Mouse (Mus musculus): Measurements from ENCODE around the gene Far2. TPM values are rescaled to one million over a fixed set of nuclear protein-coding genes. Genes with fewer than 3 reads are reported as not detected.

Far2 gene
- polyA plus RNA-seq, 1 experiment from 2014 or later, result 1.4 TPM

DNA sequence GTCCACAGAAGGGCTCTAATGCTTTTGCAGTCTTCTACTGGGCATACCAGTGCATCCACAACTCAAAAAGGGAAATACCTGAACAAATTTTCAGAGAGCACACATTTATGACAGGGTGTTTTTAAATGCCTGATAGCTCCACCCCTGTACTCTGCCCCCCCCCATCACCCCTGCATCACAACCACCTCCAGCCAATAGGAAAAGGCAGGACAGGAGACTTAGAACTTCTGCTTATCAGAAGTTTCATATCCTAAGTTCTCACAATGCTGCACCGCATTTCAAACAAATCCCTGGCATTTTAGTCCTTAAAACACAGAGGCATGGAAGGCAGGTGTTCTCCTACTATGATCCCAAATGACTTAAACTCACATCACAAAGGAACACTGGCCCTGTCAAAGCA is 55.4 kb downstream of the Far2 start:
- Histone ChIP-seq H3K4me3 (ENCODE audit: control insufficient read depth in 1 of 2, insufficient read depth in 1 of 2, low read depth in 1 of 2, low read length in 2 of 2) (no peak overlapping the region), H3K4me2 (ENCODE audit: low read length) (no peak overlapping the region), H3K36me3 (ENCODE audit: control insufficient read depth, insufficient read depth, low read length) (no peaks in the 10 kb centered on the region), H3K4me1 (ENCODE audit: control insufficient read depth in 2 of 2, insufficient read depth in 2 of 2, low read length in 2 of 2) (no peaks in the 10 kb centered on the region), H3K27me3 (ENCODE audit: control insufficient read depth, insufficient read depth, low read length) (no peaks in the 10 kb centered on the region), H3K9ac (ENCODE audit: low read length) (no peak overlapping the region), H3K9me3 (ENCODE audit: control insufficient read depth, low read length) (no peaks in the 10 kb centered on the region), H3K27ac (replicated peaks in 1 of 2; ENCODE audit: control insufficient read depth in 1 of 2, insufficient read depth in 1 of 2, low read depth in 2 of 2, low read length in 2 of 2) (no peak overlapping the region)
- ATAC-seq (ENCODE audit: insufficient number of reproducible peaks, insufficient read depth, low FRiP score, low read depth), result no peak
- 69% methylated on average over 1 of the region's 1 CpGs for WGBS

- 31% methylated on average over 9 of the region's 9 CpGs for WGBS
- Histone ChIP-seq H3K4me3 (ENCODE audit: control insufficient read depth in 1 of 2, insufficient read depth in 1 of 2, low read depth in 1 of 2, low read length in 2 of 2) (no peak overlapping the region), H3K4me1 (ENCODE audit: control insufficient read depth in 2 of 2, insufficient read depth in 2 of 2, low read length in 2 of 2) (no peaks in the 10 kb centered on the region)
Measured at GRCm38 (mm10) chr6:148104212-148104611, 57.2 kb downstream of the Far2 start.

GRCm38 (mm10) chr6:148105722-148106268 is 58.7 kb downstream of the Far2 start:
- Histone ChIP-seq H3K9ac (ENCODE audit: low read length) (no peak overlapping the region), H3K36me3 (ENCODE audit: control insufficient read depth, insufficient read depth, low read length) (no peaks in the 10 kb centered on the region), H3K4me2 (ENCODE audit: low read length) (no peak overlapping the region), H3K27me3 (ENCODE audit: control insufficient read depth, insufficient read depth, low read length) (no peaks in the 10 kb centered on the region), H3K27ac (replicated peaks in 1 of 2; ENCODE audit: control insufficient read depth in 1 of 2, insufficient read depth in 1 of 2, low read depth in 2 of 2, low read length in 2 of 2) (no peak overlapping the region), H3K4me1 (ENCODE audit: control insufficient read depth in 2 of 2, insufficient read depth in 2 of 2, low read length in 2 of 2) (no peaks in the 10 kb centered on the region), H3K9me3 (ENCODE audit: control insufficient read depth, low read length) (no peaks in the 10 kb centered on the region), H3K4me3 (ENCODE audit: control insufficient read depth in 1 of 2, insufficient read depth in 1 of 2, low read depth in 1 of 2, low read length in 2 of 2) (no peak overlapping the region)
- ATAC-seq (ENCODE audit: insufficient number of reproducible peaks, insufficient read depth, low FRiP score, low read depth), result no peak
- WGBS, result 65% methylated on average over 9 of the region's 9 CpGs

More at GRCm38 (mm10) chr6:148104212-148104611, 57.2 kb downstream of the Far2 start:
- H3K36me3 ChIP-seq (ENCODE audit: control insufficient read depth, insufficient read depth, low read length), result no peaks in the 10 kb centered on the region
- no peak for ATAC-seq (ENCODE audit: insufficient number of reproducible peaks, insufficient read depth, low FRiP score, low read depth)
- no peak overlapping the region for H3K9ac ChIP-seq (ENCODE audit: low read length)
- no peak overlapping the region for H3K27ac ChIP-seq (replicated peaks in 1 of 2; ENCODE audit: control insufficient read depth in 1 of 2, insufficient read depth in 1 of 2, low read depth in 2 of 2, low read length in 2 of 2)
- no peaks in the 10 kb centered on the region for H3K9me3 ChIP-seq (ENCODE audit: control insufficient read depth, low read length)
- H3K27me3 ChIP-seq (ENCODE audit: control insufficient read depth, insufficient read depth, low read length), result no peaks in the 10 kb centered on the region
- no peak overlapping the region for H3K4me2 ChIP-seq (ENCODE audit: low read length)

DNA sequence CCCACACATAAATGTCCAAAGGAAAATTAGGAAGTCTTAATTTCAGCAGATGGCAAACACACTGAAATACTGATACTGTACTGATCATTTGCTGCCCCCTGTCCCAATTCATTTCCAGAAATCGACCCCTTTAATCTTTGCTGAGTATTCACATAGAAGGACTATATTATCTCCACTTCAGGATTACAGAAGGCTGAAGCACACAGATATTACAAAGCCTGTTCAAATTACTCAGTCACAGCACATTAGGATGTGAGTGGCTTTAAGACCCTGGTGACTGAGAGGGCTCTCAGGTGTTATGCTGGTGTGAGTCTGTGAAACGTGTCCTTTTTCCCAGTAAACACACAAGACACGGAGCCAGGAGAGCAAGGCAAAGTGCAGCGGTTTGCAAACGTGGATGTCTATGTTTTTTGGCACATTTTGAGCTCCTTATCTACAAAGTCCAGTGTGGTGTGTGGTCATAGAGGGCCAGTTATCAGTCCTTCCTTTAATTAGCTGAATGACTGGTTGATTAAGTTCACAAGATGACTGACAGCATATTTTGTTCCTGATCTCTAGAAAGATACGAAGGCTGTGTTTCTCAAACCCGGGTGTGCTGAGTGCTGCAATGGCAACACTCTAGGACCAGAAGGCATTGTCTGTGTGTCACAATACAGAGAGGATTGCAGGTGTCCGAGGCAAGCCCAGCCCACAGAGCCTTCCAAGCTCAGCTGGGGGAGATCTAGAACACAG is 61.8 kb downstream of the Far2 start:
- no peak for ATAC-seq (ENCODE audit: insufficient number of reproducible peaks, insufficient read depth, low FRiP score, low read depth)
- Histone ChIP-seq H3K4me2 (ENCODE audit: low read length) (no peak overlapping the region), H3K4me1 (ENCODE audit: control insufficient read depth in 2 of 2, insufficient read depth in 2 of 2, low read length in 2 of 2) (no peaks in the 10 kb centered on the region), H3K27ac (replicated peaks in 1 of 2; ENCODE audit: control insufficient read depth in 1 of 2, insufficient read depth in 1 of 2, low read depth in 2 of 2, low read length in 2 of 2) (no peak overlapping the region), H3K36me3 (ENCODE audit: control insufficient read depth, insufficient read depth, low read length) (no peaks in the 10 kb centered on the region), H3K4me3 (ENCODE audit: control insufficient read depth in 1 of 2, insufficient read depth in 1 of 2, low read depth in 1 of 2, low read length in 2 of 2) (no peak overlapping the region), H3K27me3 (ENCODE audit: control insufficient read depth, insufficient read depth, low read length) (no peaks in the 10 kb centered on the region), H3K9me3 (ENCODE audit: control insufficient read depth, low read length) (no peaks in the 10 kb centered on the region), H3K9ac (ENCODE audit: low read length) (no peak overlapping the region)
- 40% methylated on average over 8 of the region's 8 CpGs for WGBS

- Histone ChIP-seq H3K4me3 (ENCODE audit: control insufficient read depth in 1 of 2, insufficient read depth in 1 of 2, low read depth in 1 of 2, low read length in 2 of 2) (no peak overlapping the region), H3K27me3 (ENCODE audit: control insufficient read depth, insufficient read depth, low read length) (no peaks in the 10 kb centered on the region), H3K4me2 (ENCODE audit: low read length) (no peak overlapping the region), H3K36me3 (ENCODE audit: control insufficient read depth, insufficient read depth, low read length) (no peaks in the 10 kb centered on the region), H3K9me3 (ENCODE audit: control insufficient read depth, low read length) (no peaks in the 10 kb centered on the region), H3K4me1 (ENCODE audit: control insufficient read depth in 2 of 2, insufficient read depth in 2 of 2, low read length in 2 of 2) (no peaks in the 10 kb centered on the region), H3K27ac (replicated peaks in 1 of 2; ENCODE audit: control insufficient read depth in 1 of 2, insufficient read depth in 1 of 2, low read depth in 2 of 2, low read length in 2 of 2) (no peak overlapping the region), H3K9ac (ENCODE audit: low read length) (no peak overlapping the region)
- WGBS, result 85% methylated on average over 2 of the region's 2 CpGs
- ATAC-seq (ENCODE audit: insufficient number of reproducible peaks, insufficient read depth, low FRiP score, low read depth), result no peak
Measured at GRCm38 (mm10) chr6:148110996-148111633, 64.1 kb downstream of the Far2 start.

DNA sequence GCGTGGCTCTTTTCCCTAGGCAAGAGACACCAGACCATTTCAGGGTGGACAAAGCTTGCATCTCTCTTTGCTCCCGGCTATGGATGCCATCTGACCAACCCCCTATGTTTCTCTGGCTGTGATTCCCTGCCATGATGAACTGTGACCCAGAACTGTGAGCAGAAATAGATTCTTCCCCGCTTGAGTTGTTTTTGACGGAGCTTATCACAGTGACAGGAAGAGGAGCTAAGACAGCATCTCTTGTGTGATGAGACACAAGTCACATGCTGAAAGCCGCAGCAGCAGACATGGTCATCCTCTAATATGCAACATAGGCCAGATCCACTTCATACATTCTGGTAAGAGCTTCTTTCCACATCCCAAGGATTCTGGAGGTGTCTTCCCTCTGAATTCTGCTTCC is 69.3 kb downstream of the Far2 start:
- 53% methylated on average over 5 of the region's 5 CpGs for WGBS
- H3K4me3 ChIP-seq (ENCODE audit: control insufficient read depth in 1 of 2, insufficient read depth in 1 of 2, low read depth in 1 of 2, low read length in 2 of 2), result no peak overlapping the region
- H3K27me3 ChIP-seq (ENCODE audit: control insufficient read depth, insufficient read depth, low read length), result no peaks in the 10 kb centered on the region
- H3K9me3 ChIP-seq (ENCODE audit: control insufficient read depth, low read length), result no peaks in the 10 kb centered on the region
- H3K4me2 ChIP-seq (ENCODE audit: low read length), result no peak overlapping the region
- no peak for ATAC-seq (ENCODE audit: insufficient number of reproducible peaks, insufficient read depth, low FRiP score, low read depth)
- H3K36me3 ChIP-seq (ENCODE audit: control insufficient read depth, insufficient read depth, low read length), result no peaks in the 10 kb centered on the region
- no peak overlapping the region for H3K27ac ChIP-seq (replicated peaks in 1 of 2; ENCODE audit: control insufficient read depth in 1 of 2, insufficient read depth in 1 of 2, low read depth in 2 of 2, low read length in 2 of 2)
- H3K4me1 ChIP-seq (ENCODE audit: control insufficient read depth in 2 of 2, insufficient read depth in 2 of 2, low read length in 2 of 2), result no peaks in the 10 kb centered on the region
- H3K9ac ChIP-seq (ENCODE audit: low read length), result no peak overlapping the region

GRCm38 (mm10) chr6:148116907-148117306 is 69.8 kb downstream of the Far2 start:
- Histone ChIP-seq H3K27ac (replicated peaks in 1 of 2; ENCODE audit: control insufficient read depth in 1 of 2, insufficient read depth in 1 of 2, low read depth in 2 of 2, low read length in 2 of 2) (no peak overlapping the region), H3K4me1 (ENCODE audit: control insufficient read depth in 2 of 2, insufficient read depth in 2 of 2, low read length in 2 of 2) (no peaks in the 10 kb centered on the region), H3K4me2 (ENCODE audit: low read length) (no peak overlapping the region), H3K9ac (ENCODE audit: low read length) (no peak overlapping the region), H3K9me3 (ENCODE audit: control insufficient read depth, low read length) (no peaks in the 10 kb centered on the region), H3K36me3 (ENCODE audit: control insufficient read depth, insufficient read depth, low read length) (no peaks in the 10 kb centered on the region), H3K27me3 (ENCODE audit: control insufficient read depth, insufficient read depth, low read length) (no peaks in the 10 kb centered on the region), H3K4me3 (ENCODE audit: control insufficient read depth in 1 of 2, insufficient read depth in 1 of 2, low read depth in 1 of 2, low read length in 2 of 2) (no peak overlapping the region)
- ATAC-seq (ENCODE audit: insufficient number of reproducible peaks, insufficient read depth, low FRiP score, low read depth), result no peak
- 65% methylated on average over 3 of the region's 3 CpGs for WGBS

Data from heart, embryonic 14.5 days (tissue).